Mouse (Mus musculus) kidney, adult 18-20 months (tissue): Measurements from ENCODE around the gene Gtsf1l.
A peak's percentile ranks its signal among the peaks of the same experiment; 100 is the strongest.

Experiments
- DNase-seq: peaks from one replicate; pipeline ENCODE4 v3.0.0; 2021

Gtsf1l gene

DNA sequence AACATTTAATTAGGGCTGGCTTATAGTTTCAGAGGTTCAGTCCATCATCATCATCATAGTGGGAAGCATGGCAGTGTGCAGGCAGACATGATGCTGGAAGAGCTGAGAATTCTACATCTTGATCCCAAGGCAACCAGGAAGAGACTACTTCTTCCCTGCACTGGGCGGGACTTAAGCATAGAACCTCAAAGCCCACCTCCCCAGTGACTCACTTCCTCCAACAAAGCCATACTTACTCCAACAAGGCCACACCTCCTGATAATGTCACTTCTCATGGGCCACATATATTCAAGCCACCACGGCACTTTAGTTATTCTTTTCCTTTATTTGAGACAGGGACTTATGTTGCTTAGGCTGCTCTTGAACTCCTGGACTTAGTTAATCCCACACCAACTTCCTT is 38.5 kb downstream of the Gtsf1l start:
- DNase-seq: no peak

DNA sequence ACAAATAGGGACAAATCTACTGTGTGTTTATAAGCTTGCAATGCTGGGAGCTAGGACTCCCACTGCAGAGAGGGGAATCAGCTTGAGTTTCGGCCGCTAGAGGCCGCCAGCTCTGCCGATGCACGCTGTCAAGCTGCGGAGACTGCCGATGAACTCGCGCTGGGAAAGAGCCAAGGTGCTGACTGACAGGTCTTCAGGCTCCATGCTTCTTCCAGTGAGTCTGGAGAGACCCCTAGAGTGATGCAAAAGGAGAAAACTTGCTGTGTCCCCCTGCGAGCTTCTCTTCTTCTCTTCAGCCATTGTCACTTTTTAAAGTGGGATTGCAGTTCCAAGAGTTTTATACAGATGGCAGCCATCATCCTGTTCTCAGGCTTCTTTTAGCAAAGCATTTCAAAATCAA is 39.5 kb downstream of the Gtsf1l start:
- peak; percentile 81 for DNase-seq

DNA sequence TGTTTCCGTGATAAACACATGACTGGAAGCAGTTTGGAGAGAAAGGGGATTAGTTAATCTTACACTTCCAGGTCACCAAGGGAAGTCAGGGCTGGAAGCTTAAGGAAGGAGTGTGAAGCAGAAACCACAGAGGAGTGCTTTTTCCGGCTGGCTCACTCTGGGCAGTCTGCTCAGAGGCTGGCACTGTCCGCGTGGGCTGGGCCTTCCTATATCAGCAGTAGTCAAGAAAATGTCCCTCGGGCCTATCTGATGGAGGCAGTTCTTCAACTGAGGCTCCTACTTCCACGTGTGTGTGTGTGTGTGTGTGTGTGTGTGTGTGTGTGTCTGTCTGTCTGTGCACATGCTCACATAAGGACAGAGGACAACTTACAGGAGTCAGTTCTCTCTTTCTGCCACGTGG is 47.7 kb downstream of the Gtsf1l start:
- no peak for DNase-seq
